Mouse (Mus musculus) embryonic fibroblast, embryonic 13.5 days (primary cell): Measurements from ENCODE around the gene Son.

Source experiments
- CTCF ChIP-seq: IDR thresholded peaks from 2 replicates; pipeline ENCODE4 v1.5.1; 2011; ENCODE audit warnings: mild to moderate bottlenecking, control low read depth, low read length, moderate library complexity, borderline replicate concordance; ENCODE audit not compliant: insufficient read depth
- POLR2A ChIP-seq: IDR thresholded peaks from 2 replicates; pipeline ENCODE4 v1.6.1; 2011; ENCODE audit warnings: low read depth, mild to moderate bottlenecking, control low read depth, low read length, moderate library complexity

DNA sequence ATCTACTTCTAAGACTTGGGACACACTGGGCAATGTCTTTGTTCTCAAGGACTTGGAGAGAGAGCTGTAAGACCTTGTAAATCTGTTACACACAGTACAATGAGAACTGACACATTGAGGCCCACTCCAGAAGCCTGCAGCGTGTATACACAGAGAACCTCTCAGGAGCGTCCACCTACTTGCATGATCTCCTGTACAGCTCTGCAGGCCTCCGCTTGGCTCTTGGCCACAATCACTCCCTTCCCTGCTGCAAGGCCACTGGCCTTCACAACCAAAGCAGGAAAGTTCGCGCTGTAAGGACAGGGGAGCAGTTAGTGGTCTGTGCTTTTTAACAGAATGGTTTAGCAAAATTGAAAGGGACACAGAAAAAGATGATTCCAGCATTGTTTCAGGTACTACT is 8.1 kb upstream of the Son start:
- TF ChIP-seq POLR2A (no peak), CTCF (no peak)
